Mouse (Mus musculus) testis, adult 2 months (tissue): Measurements from ENCODE around the gene Cript. TPM values are rescaled to one million over a fixed set of nuclear protein-coding genes. Genes with fewer than 3 reads are reported as not detected.
A peak's percentile ranks its signal among the peaks of the same experiment; 100 is the strongest.

Source experiments
- H3K27ac ChIP-seq: fragments of 200-500 bp; 2 replicates; pipeline ENCODE4 v1.5.1; 2012; ENCODE audit warnings: low read depth, low read length; ENCODE audit not compliant: control insufficient read depth, insufficient read depth
- H3K27me3 ChIP-seq: fragments of 200-500 bp; 2 replicates; pipeline ENCODE4 v1.6.1; 2012; ENCODE audit warnings: mild to moderate bottlenecking, low read length, moderate library complexity; ENCODE audit not compliant: control insufficient read depth, insufficient read depth
- H3K36me3 ChIP-seq: fragments of 200-500 bp; 2 replicates; pipeline ENCODE4 v1.6.1; 2012; ENCODE audit warnings: mild to moderate bottlenecking, low read length; ENCODE audit not compliant: control insufficient read depth, insufficient read depth
- H3K4me1 ChIP-seq: fragments of 200-500 bp; 2 replicates; pipeline ENCODE4 v1.6.1; 2012; ENCODE audit warnings: low read length; ENCODE audit not compliant: control insufficient read depth, insufficient read depth
- H3K4me3 ChIP-seq: fragments of 200-500 bp; 2 replicates; pipeline ENCODE4 v1.5.1; 2012; ENCODE audit warnings: low read depth, mild to moderate bottlenecking, low read length, moderate library complexity, mixed read lengths; ENCODE audit not compliant: control insufficient read depth
- CTCF ChIP-seq: fragments of 200-500 bp; IDR thresholded peaks from 2 replicates; pipeline ENCODE4 v1.5.1; 2012; ENCODE audit warnings: low read depth, mild to moderate bottlenecking, inconsistent platforms, low read length, moderate library complexity; ENCODE audit not compliant: control insufficient read depth, insufficient read depth, insufficient replicate concordance
- POLR2A ChIP-seq: fragments of 200-500 bp; IDR thresholded peaks from 2 replicates; pipeline ENCODE4 v1.6.1; 2012; ENCODE audit warnings: low read depth, mild to moderate bottlenecking, inconsistent platforms, low read length, moderate library complexity; ENCODE audit not compliant: control insufficient read depth
- polyA plus RNA-seq: library from polyadenylated mRNA; depleted of rRNA; stranded (reverse); fragments of >200 nt; gene quantifications from 2 replicates; pipeline ENCODE4 v1.2.3, GENCODE M21; 2012; rRNA removed

Gene Cript
- polyA plus RNA-seq: 39.2 and 58.9 TPM in 2 replicates

GRCm38 (mm10) chr17:87025269-87025949 lies at the start of gene Cript, which contains the start of gene Pigf:
TSS of gene Cript (plus strand) at chr17:87025550.
TSS of gene Pigf (minus strand) at chr17:87025406.
- Histone ChIP-seq H3K36me3 (no peaks in the 10 kb centered on the region), H3K4me3 (peak within 1 kb of the TSS; percentile 99), H3K27me3 (no peaks in the 10 kb centered on the region), H3K4me1 (no peaks in the 10 kb centered on the region), H3K27ac (peak within 1 kb of the TSS; percentile 95)
- no peak for TF ChIP-seq CTCF
- peak; percentile 72 for TF ChIP-seq POLR2A

- no peak overlapping the region for H3K4me3 ChIP-seq
- H3K27ac ChIP-seq: no peak overlapping the region
- no peaks in the 10 kb centered on the region for H3K27me3 ChIP-seq
- H3K4me1 ChIP-seq: no peaks in the 10 kb centered on the region
- H3K36me3 ChIP-seq: no peaks in the 10 kb centered on the region
- TF ChIP-seq CTCF: no peak
- no peak for TF ChIP-seq POLR2A
Measured at GRCm38 (mm10) chr17:86976387-86976786, 49.0 kb upstream of the Cript start.

GRCm38 (mm10) chr17:86978496-86978895 lies 46.9 kb upstream of the Cript start:
- Histone ChIP-seq H3K4me3 (no peak overlapping the region), H3K36me3 (no peaks in the 10 kb centered on the region), H3K27ac (no peak overlapping the region), H3K27me3 (no peaks in the 10 kb centered on the region), H3K4me1 (no peaks in the 10 kb centered on the region)
- TF ChIP-seq POLR2A (no peak), CTCF (no peak)

- TF ChIP-seq POLR2A (no peak), CTCF (no peak)
- no peaks in the 10 kb centered on the region for H3K4me1 ChIP-seq
- H3K27ac ChIP-seq: no peak overlapping the region
- H3K27me3 ChIP-seq: no peaks in the 10 kb centered on the region
- no peaks in the 10 kb centered on the region for H3K36me3 ChIP-seq
- H3K4me3 ChIP-seq: no peak overlapping the region
Measured at GRCm38 (mm10) chr17:86981205-86981604, 44.1 kb upstream of the Cript start.

GRCm38 (mm10) chr17:86981701-86982100 lies 43.6 kb upstream of the Cript start:
- no peaks in the 10 kb centered on the region for H3K27me3 ChIP-seq
- no peak overlapping the region for H3K4me3 ChIP-seq
- H3K4me1 ChIP-seq: peaks cover 2% of the 10 kb centered on the region; the same call in 1 of the 2 replicates
- H3K36me3 ChIP-seq: no peaks in the 10 kb centered on the region
- no peak overlapping the region for H3K27ac ChIP-seq
- TF ChIP-seq CTCF (peak; percentile 3; the same call in 1 of the 2 replicates), POLR2A (no peak)

GRCm38 (mm10) chr17:86982497-86982896 lies 42.9 kb upstream of the Cript start:
- Histone ChIP-seq H3K27ac (no peak overlapping the region), H3K4me3 (no peak overlapping the region), H3K27me3 (no peaks in the 10 kb centered on the region), H3K4me1 (peaks cover 3% of the 10 kb centered on the region; the same call in 1 of the 2 replicates), H3K36me3 (no peaks in the 10 kb centered on the region)
- TF ChIP-seq POLR2A: no peak
- no peak for TF ChIP-seq CTCF

- TF ChIP-seq POLR2A (no peak), CTCF (no peak)
- Histone ChIP-seq H3K4me1 (peaks cover 5% of the 10 kb centered on the region; the same call in 1 of the 2 replicates), H3K4me3 (no peak overlapping the region), H3K36me3 (no peaks in the 10 kb centered on the region), H3K27ac (no peak overlapping the region), H3K27me3 (no peaks in the 10 kb centered on the region)
Measured at GRCm38 (mm10) chr17:86986449-86987138, 38.8 kb upstream of the Cript start.
